Mouse (Mus musculus): Measurements from ENCODE around the gene Fut7.

DNA sequence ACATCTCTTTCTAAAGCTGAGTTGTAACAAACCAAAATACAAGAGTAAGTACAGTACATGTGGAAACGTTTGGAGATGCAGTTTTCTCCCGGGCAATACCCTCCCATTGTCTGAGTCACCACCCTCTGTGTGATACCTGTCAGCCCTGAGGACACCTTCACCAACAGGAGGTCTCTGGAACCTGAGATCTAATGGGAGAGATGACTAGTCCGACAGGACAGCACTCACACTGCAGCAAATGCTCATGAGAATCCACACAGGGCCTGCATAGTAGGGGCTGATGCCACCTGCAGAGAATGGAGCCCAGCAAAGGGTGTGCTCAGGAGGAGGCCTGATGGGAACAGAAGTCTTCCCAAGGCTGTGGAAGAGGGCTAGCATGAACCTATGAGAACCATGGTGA is 38.3 kb downstream of the Fut7 start:
- TF ChIP-seq POLR2A (IDR thresholded peaks at IDR 0.05; ENCODE audit: insufficient read depth, low read length): no peak
- no peak for TF ChIP-seq CTCF (IDR thresholded peaks at IDR 0.05; ENCODE audit: low read depth, low read length)
